Mouse (Mus musculus) G1E (cell line): Measurements from ENCODE around the gene Slc25a16. TPM values are rescaled to one million over a fixed set of nuclear protein-coding genes. Genes with fewer than 3 reads are reported as not detected.

ENCODE experiments used
- ATAC-seq: 2 replicates; pipeline ENCODE4 v1.8.0; 2016; ENCODE audit warnings: mild to moderate bottlenecking; ENCODE audit not compliant: insufficient number of reproducible peaks, poor library complexity, low FRiP score, severe bottlenecking; ENCODE audit errors: extremely low read depth
- DNase-seq: peaks from one replicate; pipeline ENCODE4 v3.0.0; 2012; ENCODE audit warnings: low spot score
- H3K27me3 ChIP-seq: 2 replicates; pipeline ENCODE4 v1.6.1; 2012; ENCODE audit warnings: mild to moderate bottlenecking, low read length, inconsistent platforms; ENCODE audit not compliant: insufficient read depth
- H3K36me3 ChIP-seq: replicated peaks from 2 replicates; pipeline ENCODE3; 2012; ENCODE audit warnings: mild to moderate bottlenecking, inconsistent platforms
- H3K4me1 ChIP-seq: 2 replicates; pipeline ENCODE4 v1.6.1; 2012; ENCODE audit warnings: low read depth, low read length, inconsistent platforms, mixed read lengths; ENCODE audit not compliant: insufficient read depth
- H3K4me3 ChIP-seq: 2 replicates; pipeline ENCODE4 v1.5.1; 2012; ENCODE audit warnings: low read depth, mild to moderate bottlenecking, inconsistent platforms, low read length, moderate library complexity, mixed read lengths
- H3K9me3 ChIP-seq: replicated peaks from 2 replicates; pipeline ENCODE4 v1.6.1; 2012; ENCODE audit warnings: inconsistent platforms
- CTCF ChIP-seq: IDR thresholded peaks from 2 replicates; pipeline ENCODE4 v1.5.1; 2012; ENCODE audit warnings: low read depth, low read length, inconsistent platforms, mixed read lengths
- GATA1 ChIP-seq: IDR thresholded peaks from 2 replicates; pipeline ENCODE4 v1.6.1; 2012; ENCODE audit warnings: borderline replicate concordance, low read length, inconsistent platforms, mixed read lengths
- GATA2 ChIP-seq: IDR thresholded peaks from 2 replicates; pipeline ENCODE4 v1.6.1; 2012; ENCODE audit warnings: low read depth, low read length, inconsistent platforms, borderline replicate concordance
- POLR2AphosphoS5 ChIP-seq: IDR thresholded peaks from 2 replicates; pipeline ENCODE4 v1.6.1; 2012; ENCODE audit warnings: low read depth, low read length, inconsistent platforms; ENCODE audit not compliant: insufficient replicate concordance
- TAL1 ChIP-seq: conservative IDR thresholded peaks from 2 replicates; pipeline ENCODE4 v1.6.1; 2012; ENCODE audit warnings: low read depth, low read length, inconsistent platforms, mixed read lengths
- polyA plus RNA-seq: library from polyadenylated mRNA; stranded (reverse); fragments of >175 nt; gene quantifications from 2 replicates; pipeline ENCODE4 v1.2.3, GENCODE M21; 2012
- total RNA-seq, 2 experiments: library from RNA; stranded (forward) in 1 of 2; stranded (reverse) in 1 of 2; fragments of 200-1000 nt in 1 of 2; fragments of >200 nt in 1 of 2; fragmentation: Nextera tagmentation in 1 of 2; gene quantifications; 2 replicates each; pipeline ENCODE4 v1.2.3; 2014 to 2017

The Slc25a16 gene
- total and polyA plus RNA-seq, 3 experiments: 7.2 to 14.0 (median 12.1) TPM

GRCm38 (mm10) chr10:62884517-62884916, 35.9 kb upstream of the Slc25a16 start:
- H3K27me3 ChIP-seq: peaks cover 16% of the 10 kb centered on the region
- H3K9me3 ChIP-seq: no peaks in the 10 kb centered on the region
- H3K4me3 ChIP-seq: no peak overlapping the region
- H3K36me3 ChIP-seq: no peaks in the 10 kb centered on the region
- TF ChIP-seq GATA2: no peak
- no peak for TF ChIP-seq CTCF
- TF ChIP-seq POLR2AphosphoS5: no peak
- TF ChIP-seq TAL1: no peak
- TF ChIP-seq GATA1: no peak
- no peaks in the 10 kb centered on the region for H3K4me1 ChIP-seq
- ATAC-seq: no peak
- no peak for DNase-seq

- ATAC-seq (no peak), DNase-seq (no peak)
- no peaks in the 10 kb centered on the region for H3K36me3 ChIP-seq
- H3K9me3 ChIP-seq: no peaks in the 10 kb centered on the region
- no peak overlapping the region for H3K4me3 ChIP-seq
- no peaks in the 10 kb centered on the region for H3K4me1 ChIP-seq
- TF ChIP-seq TAL1 (no peak), GATA1 (no peak), POLR2AphosphoS5 (no peak), GATA2 (no peak), CTCF (no peak)
- peaks cover 16% of the 10 kb centered on the region for H3K27me3 ChIP-seq
Observed at GRCm38 (mm10) chr10:62885460-62885859, 35.0 kb upstream of the Slc25a16 start.

- H3K36me3 ChIP-seq: no peaks in the 10 kb centered on the region
Observed at GRCm38 (mm10) chr10:62885969-62886798, 34.2 kb upstream of the Slc25a16 start.

GRCm38 (mm10) chr10:62886799-62887591, 33.4 kb upstream of the Slc25a16 start:
- no peaks in the 10 kb centered on the region for H3K4me1 ChIP-seq
- TF ChIP-seq TAL1 (no peak), GATA2 (no peak)
- no peaks in the 10 kb centered on the region for H3K9me3 ChIP-seq
- H3K36me3 ChIP-seq: no peaks in the 10 kb centered on the region
- peaks cover 16% of the 10 kb centered on the region for H3K27me3 ChIP-seq
- no peak overlapping the region for H3K4me3 ChIP-seq
- no peak for ATAC-seq
- DNase-seq: no peak

More at GRCm38 (mm10) chr10:62885969-62886798, 34.2 kb upstream of the Slc25a16 start:
- no peak overlapping the region for H3K4me3 ChIP-seq
- no peaks in the 10 kb centered on the region for H3K4me1 ChIP-seq
- DNase-seq: no peak
- H3K27me3 ChIP-seq: peaks cover 16% of the 10 kb centered on the region
- ATAC-seq: no peak
- TF ChIP-seq CTCF: no peak
- no peak for TF ChIP-seq GATA1
- TF ChIP-seq POLR2AphosphoS5: no peak
- no peak for TF ChIP-seq GATA2
- TF ChIP-seq TAL1: no peak
- no peaks in the 10 kb centered on the region for H3K9me3 ChIP-seq

GRCm38 (mm10) chr10:62891025-62891424, 29.4 kb upstream of the Slc25a16 start:
- DNase-seq (no peak), ATAC-seq (no peak)
- Histone ChIP-seq H3K4me1 (no peaks in the 10 kb centered on the region), H3K4me3 (no peak overlapping the region), H3K9me3 (no peaks in the 10 kb centered on the region), H3K27me3 (peaks cover 14% of the 10 kb centered on the region), H3K36me3 (no peaks in the 10 kb centered on the region)
- no peak for TF ChIP-seq TAL1
- TF ChIP-seq GATA1: no peak

GRCm38 (mm10) chr10:62892549-62893232, 27.7 kb upstream of the Slc25a16 start:
- H3K27me3 ChIP-seq: no peaks in the 10 kb centered on the region
- DNase-seq (no peak), ATAC-seq (no peak)
- no peaks in the 10 kb centered on the region for H3K36me3 ChIP-seq
- TF ChIP-seq TAL1 (no peak), CTCF (no peak), POLR2AphosphoS5 (no peak), GATA1 (no peak), GATA2 (no peak)
- H3K9me3 ChIP-seq: no peaks in the 10 kb centered on the region
- no peak overlapping the region for H3K4me3 ChIP-seq
- H3K4me1 ChIP-seq: no peaks in the 10 kb centered on the region
